Mouse (Mus musculus) left cerebral cortex, adult 8-10 months (tissue): ENCODE measurements at regions not wholly inside any gene's neighbourhood (a gene's known extent, or its start where the extent isn't known, plus 50 kb on each side); places are given as distances from the start of the nearest gene placed in this dataset.
"Not testable (repeated sequence)": the region's sequence is repeated elsewhere in the genome, so short reads cannot be mapped to it uniquely, and the experiment has no call there.

Source experiments
- DNase-seq, 2 experiments: peaks; one replicate each; pipeline ENCODE4 v3.0.0; 2022; ENCODE audit warnings: low spot score in 2 of 2

DNA sequence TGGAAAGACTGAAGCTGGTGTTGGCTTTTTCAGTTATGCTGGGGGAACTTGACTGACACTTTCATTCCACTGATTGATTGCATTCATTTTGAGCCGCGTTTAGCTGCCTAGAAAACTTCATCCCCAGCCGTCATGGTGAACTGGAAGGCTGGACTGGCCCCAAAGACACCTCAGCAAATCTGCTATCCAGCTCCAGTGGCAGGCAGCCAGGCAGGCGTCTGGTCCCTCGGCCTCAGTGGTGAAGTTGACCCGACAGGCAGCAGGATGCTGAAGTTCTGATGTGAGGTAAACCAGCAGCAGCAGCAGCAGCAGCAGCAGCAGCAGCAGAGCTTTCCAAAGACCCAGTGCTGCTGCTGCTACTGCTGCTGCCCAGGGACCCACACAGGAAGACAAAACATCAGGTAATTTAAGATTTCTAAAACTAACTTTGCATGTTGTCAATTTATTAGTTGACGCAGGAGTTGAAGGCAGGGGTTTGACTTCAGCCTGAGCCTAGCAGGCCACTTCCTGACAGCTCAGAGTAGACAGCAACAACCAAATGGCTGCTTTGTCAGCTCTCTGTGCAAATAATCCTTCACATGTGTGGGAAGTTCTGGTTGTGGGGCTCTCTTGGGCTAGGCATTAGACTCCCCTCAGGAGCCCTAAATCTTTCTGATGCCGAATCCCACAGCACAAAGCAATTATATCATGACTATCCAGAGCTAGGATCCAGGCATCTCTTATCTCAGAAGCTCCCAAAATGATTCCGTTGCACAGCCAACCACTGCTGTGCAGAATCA is 200.4 kb upstream of the Nhs start:
- DNase-seq, result no peak

- DNase-seq, result no peak
Observed at GRCm38 (mm10) chrX:162348341-162348740, 188.8 kb upstream of the Nhs start.

DNA sequence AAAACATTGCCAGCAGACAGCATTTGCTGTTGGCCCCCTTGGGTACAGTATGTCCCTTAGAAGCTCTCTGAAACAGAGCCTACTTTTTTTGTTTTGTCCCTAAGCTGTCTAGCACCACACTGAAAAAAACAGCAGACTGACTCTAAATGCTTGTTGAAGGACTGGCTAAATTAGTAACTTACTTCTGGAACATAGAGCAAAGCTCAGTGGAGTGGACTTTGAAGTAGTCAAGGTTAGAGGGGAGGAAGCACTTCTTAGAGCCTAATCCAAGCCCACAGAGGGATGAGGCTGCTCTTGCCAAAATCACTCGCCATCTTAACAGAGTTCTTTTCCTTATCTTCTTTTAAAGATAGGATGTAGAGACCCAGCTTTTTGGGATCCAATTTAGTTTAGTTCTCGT is 188.4 kb upstream of the Nhs start:
- no peak for DNase-seq

DNA sequence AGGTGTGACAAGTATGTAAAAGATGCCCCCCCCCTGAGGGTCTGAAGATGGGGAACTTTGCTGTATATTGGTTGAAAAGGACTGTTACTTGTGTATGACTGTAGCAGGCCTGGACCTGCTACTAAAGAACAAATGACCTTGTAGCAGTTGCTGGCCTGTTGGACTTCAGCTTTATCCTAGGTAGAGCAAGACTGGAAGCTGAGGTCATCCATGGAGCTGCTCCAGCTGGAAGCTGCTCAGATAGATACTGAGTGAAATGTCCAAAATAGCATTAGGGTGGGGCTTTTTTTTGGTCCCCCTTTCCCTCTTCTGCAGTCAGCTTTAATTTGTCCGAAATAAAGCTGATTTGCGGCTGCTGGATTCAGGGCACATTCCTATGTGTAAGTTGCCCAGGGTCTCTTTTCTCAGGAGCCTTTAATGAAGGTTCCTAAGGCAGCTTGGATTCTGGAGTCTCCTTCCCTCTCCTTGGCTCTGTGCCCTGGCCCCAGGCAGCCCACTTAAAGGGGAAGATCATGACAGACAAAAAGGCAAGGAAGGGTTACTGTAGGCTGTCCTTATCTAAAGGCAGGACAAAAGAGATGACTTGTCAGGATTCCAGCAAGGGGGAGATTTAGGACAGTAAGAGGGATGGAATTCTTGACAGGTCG is 186.1 kb upstream of the Nhs start:
- no peak for DNase-seq

DNA sequence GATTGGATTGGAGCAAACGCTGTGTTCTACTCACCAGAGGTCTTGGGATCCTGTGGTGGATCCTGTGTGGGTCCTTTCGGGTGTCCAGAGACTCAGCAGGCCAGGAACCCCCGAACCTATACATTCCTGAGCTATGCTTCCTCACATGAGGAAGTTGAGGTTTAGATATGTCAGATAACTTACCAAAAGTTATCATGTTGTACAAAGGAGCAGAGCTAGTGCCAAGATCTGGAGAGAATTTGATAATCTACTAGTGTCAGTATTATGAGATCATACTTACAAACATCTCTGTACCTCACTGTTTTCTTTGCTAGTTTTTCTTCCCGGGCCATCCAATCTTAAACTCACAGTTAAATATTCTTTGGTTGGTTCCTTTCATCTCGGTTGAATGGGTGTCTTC is 172.6 kb upstream of the Nhs start:
- no peak for DNase-seq

GRCm38 (mm10) chrX:162307646-162308045 is 148.1 kb upstream of the Nhs start:
- no peak for DNase-seq

DNA sequence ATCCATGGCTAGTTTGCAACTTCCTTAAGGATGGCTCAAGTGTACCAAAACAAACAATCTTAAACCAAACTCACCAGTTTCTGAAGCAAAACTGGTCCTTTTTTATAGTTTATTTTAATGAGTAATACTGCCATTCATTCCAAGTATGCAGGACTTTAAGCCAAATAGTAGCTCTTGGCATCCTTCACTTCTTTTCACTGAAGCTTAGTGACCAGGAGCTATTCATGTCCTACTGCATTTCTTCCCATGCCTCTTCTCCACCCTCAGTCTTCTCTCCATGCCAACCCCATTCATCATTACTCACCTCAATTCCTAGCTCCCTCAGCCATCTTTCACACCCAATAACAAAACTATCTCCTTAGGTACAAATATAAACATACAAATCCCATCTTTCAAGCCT is 144.6 kb upstream of the Nhs start:
- no peak for DNase-seq

- no peak for DNase-seq
Observed at GRCm38 (mm10) chrX:162302788-162303187, 143.3 kb upstream of the Nhs start.

GRCm38 (mm10) chrX:162291234-162291633 is 131.7 kb upstream of the Nhs start:
- no peak for DNase-seq

DNA sequence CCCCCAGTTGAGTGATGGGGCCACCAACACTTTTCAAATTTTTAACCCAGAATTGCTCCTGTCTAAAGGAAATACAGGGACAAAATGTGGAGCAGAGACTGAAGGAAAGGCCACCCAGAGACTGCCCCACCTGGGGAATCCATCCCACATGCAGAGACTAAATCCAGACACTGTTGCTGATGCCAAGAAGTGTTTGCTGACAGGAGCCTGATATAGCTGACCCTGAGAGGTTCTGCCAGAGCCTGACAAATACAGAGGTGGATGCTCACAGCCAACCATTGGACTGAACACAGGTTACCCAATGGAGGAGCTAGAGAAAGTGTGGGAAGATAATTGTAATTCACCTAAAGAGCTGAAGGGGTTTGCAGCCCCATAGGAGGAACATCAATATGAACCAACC is 126.6 kb upstream of the Nhs start:
- not testable (repeated sequence) for DNase-seq

- DNase-seq, result no peak
Observed at GRCm38 (mm10) chrX:162284252-162284651, 124.7 kb upstream of the Nhs start.

DNA sequence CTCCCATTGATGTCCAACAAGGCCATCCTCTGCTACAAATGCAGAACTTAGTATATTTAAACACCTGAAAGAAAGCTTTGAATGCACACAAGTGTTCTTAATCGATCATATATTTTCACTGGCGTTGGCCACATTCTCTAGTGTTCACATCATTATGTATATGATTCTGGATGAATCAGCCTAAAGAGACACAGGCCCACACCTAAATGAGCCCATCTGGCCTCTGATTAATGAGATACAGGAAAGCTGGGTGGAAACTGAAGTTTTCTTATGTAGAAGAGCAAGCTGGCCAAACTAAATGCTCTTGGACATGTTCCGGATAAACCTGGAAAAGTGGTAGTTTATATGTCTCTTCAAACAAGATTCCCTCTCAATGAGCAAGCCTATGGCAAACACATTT is 123.2 kb upstream of the Nhs start:
- no peak for DNase-seq

- DNase-seq, result peak in 1 of 2 experiments; percentile 6
Observed at GRCm38 (mm10) chrX:162278834-162279708, 119.5 kb upstream of the Nhs start.

DNA sequence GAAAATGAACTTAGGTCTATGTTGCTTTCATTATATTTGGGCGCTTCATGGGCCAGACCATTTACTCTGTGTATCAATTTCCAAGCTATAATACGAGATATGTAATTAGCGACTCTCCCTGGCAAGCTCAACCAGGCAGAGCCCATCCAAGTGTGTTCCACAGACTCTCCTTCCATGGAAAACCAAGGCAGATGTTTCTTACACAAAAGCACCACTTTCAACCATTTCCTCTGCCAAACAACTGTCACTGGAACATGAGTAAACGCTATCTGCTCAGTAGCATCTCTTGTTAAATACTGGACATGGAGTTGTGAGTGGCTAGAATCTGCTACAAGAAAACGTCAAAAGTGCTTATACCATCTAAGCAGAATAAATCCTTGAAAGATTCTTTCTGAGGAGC is 115.1 kb upstream of the Nhs start:
- no peak for DNase-seq

- DNase-seq, result no peak
Observed at GRCm38 (mm10) chrX:162271189-162271588, 111.7 kb upstream of the Nhs start.

GRCm38 (mm10) chrX:162268918-162269317 is 109.4 kb upstream of the Nhs start:
- no peak for DNase-seq

- no peak for DNase-seq
Observed at GRCm38 (mm10) chrX:162268112-162268511, 108.6 kb upstream of the Nhs start.

DNA sequence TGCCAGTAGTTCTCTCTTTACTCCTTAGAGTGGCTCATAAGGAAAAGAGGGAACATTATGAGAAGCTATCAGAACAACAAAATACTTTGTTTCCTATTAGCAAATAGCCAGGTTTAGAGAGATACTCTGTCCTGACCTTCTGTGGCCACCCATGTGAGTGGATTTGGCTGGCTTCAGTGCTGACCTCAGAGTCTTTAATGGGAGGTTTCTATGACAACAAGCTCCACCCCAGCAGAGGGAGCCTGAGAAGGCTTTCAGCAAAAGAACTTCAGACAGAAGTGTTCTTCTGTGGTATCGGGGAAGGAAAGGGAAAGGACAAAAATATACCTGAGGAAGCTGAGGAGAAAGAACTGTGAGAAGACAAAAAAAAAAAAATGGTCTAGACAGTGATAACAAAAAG is 108.1 kb upstream of the Nhs start:
- no peak for DNase-seq

GRCm38 (mm10) chrX:162266769-162267168 is 107.2 kb upstream of the Nhs start:
- no peak for DNase-seq

DNA sequence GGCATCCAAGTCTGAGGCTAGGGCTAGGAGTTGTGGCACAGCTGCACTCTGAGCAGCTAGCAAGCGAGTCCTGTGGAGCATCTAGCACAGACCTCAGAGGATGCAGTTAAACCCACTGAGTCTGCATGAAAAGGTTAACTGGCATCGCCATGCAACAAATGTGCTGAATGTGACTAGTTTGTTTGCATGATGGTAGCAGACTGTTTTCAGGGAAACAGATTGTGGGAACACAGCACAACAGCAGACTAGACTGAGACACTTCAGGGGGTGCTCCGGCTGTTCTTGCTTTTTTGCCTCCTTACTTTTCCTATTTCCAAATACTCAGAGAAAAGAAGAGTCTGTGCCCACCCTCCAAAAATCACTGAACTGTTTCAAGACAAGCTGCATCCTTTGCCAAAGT is 97.9 kb upstream of the Nhs start:
- no peak for DNase-seq

DNA sequence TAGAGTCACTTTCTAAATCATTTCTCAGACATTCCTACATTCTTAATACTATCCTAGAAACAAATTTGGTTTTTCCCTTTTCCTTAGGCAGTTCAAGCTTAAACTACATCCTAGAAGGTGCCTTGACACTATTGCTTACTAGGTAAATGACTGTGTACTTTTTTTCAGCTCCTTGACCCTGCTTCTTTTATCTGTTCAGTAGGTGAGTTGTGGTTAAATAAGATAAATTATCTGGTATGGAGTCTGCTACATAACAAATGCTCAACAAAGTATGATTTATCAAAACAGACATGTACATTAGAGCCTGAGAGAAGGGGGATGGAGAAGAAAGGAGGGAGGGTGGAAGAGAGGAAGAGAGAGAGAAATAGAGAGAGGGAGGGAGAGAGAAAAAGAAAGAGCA is 96.3 kb upstream of the Nhs start:
- no peak for DNase-seq

GRCm38 (mm10) chrX:162241291-162241690 is 81.8 kb upstream of the Nhs start:
- DNase-seq, result no peak
